Mouse (Mus musculus) adipose tissue, adult 10 weeks (tissue): ENCODE data around the gene Slc25a14. TPM values are rescaled to one million over a fixed set of nuclear protein-coding genes. Genes with fewer than 3 reads are reported as not detected.

Source experiments
- polyA plus RNA-seq: library from polyadenylated mRNA; stranded (reverse); fragments of 350-450 nt; fragmentation: Illumina TruSeq; extraction: RNeasy Lipid Tissue Mini Kit (QIAGEN cat#74804); gene quantifications from one replicate; pipeline ENCODE4 v1.2.3, GENCODE M21; 2014; ENCODE audit warnings: low read depth, low replicate concordance

Slc25a14 gene
- 7.6 TPM for polyA plus RNA-seq

DNA sequence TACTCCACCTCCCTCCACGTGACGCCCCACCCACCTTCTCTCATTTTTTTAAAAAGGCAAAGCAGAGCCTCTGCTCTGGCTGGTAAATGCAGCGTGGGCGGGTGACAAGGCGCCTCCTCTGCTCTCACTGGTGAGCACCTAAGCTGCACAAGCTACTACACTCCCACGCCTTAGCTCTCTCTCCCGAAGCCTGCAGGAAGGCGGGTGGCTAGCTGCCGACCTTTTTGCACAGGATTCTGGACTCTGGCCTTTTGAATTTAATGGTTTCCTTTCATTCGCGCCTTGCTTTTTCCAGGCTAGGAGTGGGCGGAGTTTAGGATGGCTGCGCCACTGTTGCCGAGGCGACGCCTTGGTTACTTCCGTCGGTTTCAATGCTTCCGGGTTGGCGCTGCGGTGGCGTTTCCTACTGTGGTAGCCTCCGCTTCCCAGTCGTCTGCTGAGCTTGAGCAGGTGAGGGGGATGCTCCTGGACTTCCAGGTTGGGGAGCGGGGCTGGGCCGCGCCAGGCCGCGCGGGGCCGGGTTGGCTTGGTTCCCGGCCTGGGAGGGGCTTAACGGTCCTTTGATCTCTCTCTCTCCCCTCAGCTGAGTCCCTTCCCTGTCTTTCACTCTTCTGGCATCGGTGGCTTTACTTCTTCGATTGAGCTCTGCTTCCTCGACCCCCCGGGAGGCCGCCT is at the start of gene Slc25a14:
Gene Slc25a14 (plus strand): TSS at position 35 of the 675 bp plus-strand sequence.

DNA sequence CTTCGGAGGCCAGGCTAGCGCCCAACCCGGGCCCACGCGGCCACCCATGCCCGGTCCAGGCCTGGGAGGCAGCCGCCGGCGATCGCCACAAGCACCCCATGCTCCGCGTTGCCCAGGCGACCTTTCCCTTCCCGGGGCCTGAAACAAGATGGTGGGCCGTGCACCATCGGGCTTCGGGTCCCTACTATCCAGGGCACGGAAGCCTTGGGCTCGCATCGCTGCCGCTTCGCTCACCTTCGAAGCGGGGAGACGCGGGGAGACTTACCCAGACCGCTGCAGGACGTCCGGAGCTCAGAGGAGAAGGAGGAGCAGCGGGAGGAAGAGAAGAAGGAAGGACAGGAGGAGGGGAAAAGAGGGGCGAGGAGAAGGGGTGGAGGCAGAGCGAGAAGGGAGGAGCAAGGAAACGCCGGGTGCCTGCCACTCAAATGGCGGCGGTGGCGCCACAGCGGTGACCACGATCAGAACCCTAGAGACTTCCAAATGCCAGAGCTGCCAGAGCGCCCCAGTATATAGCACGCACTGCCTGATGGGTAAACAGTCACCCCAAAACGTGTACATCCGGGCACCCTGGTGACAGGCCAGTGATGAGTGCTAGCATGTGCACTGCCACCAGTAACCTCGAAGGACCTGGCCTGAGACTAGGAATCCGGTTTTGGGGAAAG is 29.0 kb upstream of the Slc25a14 start, which contains the start of gene Zfp280c:
Gene Zfp280c (minus strand): TSS at position 406 of the 662 bp plus-strand sequence.

DNA sequence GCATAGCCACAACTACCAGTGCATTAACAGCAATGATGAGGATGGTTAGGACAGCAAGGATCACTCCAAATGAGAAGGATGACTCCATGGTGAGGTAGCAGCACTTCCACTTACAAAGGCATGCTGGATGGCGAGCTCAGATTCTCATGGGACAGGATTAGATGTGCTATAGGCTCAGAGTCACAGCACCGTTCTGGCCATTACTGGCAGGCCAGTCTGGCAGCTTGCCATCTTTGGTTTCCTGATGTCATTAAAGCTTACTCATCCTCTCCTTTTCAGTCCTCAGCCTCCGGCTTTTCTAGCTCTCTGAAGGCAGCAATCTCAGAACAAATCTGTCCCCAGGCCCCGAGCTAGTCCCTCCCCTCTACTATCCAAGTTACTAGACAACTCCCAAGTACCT is 51.0 kb downstream of the Slc25a14 start, which contains the start of gene Gpr119:
Gene Gpr119 (minus strand): TSS at position 308 of the 400 bp plus-strand sequence.

DNA sequence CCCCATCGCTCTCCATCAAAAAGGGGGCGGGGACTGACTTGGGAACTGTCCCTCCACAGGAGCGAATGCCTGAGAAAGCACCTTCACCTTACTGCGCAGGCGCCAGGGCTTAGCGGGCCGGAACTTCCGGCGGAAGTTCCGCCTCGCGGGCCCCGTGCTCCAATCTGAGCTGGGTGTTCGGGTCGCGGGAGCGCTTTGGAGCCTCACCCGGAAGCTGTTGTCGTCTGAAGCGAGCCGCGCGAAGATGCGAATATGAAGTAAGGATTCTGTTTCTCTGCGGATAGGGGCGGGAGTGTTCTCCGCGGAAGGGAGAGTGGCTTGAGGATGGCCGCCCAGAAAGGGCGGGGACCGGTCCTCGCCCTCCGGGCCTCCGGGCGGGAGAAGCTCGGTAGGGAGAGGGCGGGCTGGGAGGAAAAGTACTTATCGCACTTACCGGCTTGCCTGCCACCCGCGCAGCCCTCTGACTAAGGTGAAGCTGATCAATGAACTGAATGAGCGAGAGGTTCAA is 71.7 kb downstream of the Slc25a14 start, which contains the start of gene Rbmx2:
Gene Rbmx2 (plus strand): TSS at position 141 of the 508 bp plus-strand sequence.

Other genes with a start within 250 kb of the Slc25a14 start
- gene Elf4, start 160.3 kb upstream of the Slc25a14 start, polyA plus RNA-seq: 5.7 TPM
- 44.1 TPM for gene Aifm1, start 109.8 kb upstream of the Slc25a14 start, polyA plus RNA-seq
- gene Rab33a, start 104.1 kb upstream of the Slc25a14 start, polyA plus RNA-seq: 0.55 TPM
- 8.7 TPM for gene Zfp280c, start 28.9 kb upstream of the Slc25a14 start, polyA plus RNA-seq
- gene Gpr119, start 51.1 kb downstream of the Slc25a14 start, polyA plus RNA-seq: not detected
- gene Rbmx2, start 71.6 kb downstream of the Slc25a14 start, polyA plus RNA-seq: 4.8 TPM